Mouse (Mus musculus) kidney, adult 2 months (tissue): ENCODE data around the gene Cdkl5.
A peak's percentile ranks its signal among the peaks of the same experiment; 100 is the strongest.

Experiments
- CTCF ChIP-seq: fragments of 200-500 bp; conservative IDR thresholded peaks from 2 replicates; pipeline ENCODE4 v1.5.1; 2011; ENCODE audit warnings: low read depth, mild to moderate bottlenecking, control low read depth, low read length, moderate library complexity, mixed read lengths; ENCODE audit not compliant: insufficient read depth, insufficient read length
- POLR2A ChIP-seq: fragments of 200-500 bp; IDR thresholded peaks from one replicate; pipeline ENCODE4 v1.6.1; 2011; ENCODE audit warnings: low read depth, low read length, control low read depth

DNA sequence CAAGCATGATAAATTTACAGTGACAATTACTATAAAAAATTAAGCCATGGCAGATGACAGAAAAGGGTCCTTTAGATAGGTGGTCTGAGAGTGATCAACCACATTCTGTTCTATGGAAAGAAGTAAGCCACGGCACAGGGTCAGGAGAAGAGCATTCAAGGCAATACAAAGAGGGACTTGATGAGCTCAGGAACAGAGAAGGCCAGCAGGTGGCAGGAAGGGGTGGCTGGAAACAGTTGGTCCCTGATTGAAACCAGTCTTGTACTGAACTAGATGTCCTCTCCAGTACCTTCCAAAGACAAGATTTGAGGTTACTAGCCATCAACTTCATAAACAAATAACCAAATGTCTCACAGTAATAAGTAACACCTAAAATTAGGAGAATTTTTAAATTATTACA is 59.0 kb downstream of the Cdkl5 start:
- peak; percentile 49 for TF ChIP-seq CTCF
- TF ChIP-seq POLR2A: no peak
